Mouse (Mus musculus): Measurements from ENCODE around the gene Glo1. TPM values are rescaled to one million over a fixed set of nuclear protein-coding genes. Genes with fewer than 3 reads are reported as not detected.
A peak's percentile ranks its signal among the peaks of the same experiment; 100 is the strongest.

Glo1 gene
- total RNA-seq, 2 experiments from 2014 or later = 151 TPM

DNA sequence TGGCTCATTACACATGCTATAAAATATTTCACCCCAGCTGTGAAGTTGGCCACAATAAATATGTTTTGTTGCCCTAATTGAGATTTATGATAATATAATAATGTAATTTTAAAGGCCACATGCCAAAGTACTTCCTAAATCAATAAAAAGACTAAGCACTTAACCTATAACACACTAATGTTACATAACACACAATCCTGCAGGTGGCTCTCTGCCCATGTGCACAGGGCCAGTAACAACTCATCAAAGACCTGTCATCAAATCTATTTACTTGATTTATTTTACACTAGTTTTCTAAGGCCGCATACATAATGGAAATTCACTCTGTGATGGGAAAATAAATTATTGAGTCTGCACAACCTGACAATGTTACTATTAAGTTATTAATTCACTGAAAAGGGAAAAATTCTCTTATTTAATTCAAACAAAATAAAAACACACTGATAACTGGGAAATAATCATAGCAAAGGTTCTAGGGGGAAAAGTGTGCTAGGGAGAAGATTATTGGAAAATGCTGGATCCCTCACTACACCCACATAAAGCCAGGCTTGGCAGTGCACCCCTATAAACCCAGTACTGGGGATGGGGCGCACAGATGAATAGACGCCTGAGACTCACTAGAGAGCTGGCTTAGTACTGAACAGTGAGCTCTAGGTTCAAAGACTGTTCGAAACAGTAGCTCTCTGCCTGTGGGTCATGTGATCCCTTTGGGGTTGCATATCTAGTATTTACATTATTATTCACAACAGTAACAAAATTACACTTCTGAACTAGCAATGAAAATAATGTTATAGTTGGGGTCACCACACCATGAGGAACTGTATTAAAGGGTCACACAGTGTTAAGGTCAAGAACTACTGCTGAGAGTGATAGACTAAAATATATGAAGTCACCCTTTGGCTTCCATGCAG, 73.4 kb downstream of the Glo1 start:
- no peak for DNase-seq
- intact Hi-C loops (cut with DNase I) = no loop called here

GRCm38 (mm10) chr17:30550774-30551107, 75.9 kb downstream of the Glo1 start:
- no peak for DNase-seq
- intact Hi-C loops (cut with DNase I) = no loop called here

DNA sequence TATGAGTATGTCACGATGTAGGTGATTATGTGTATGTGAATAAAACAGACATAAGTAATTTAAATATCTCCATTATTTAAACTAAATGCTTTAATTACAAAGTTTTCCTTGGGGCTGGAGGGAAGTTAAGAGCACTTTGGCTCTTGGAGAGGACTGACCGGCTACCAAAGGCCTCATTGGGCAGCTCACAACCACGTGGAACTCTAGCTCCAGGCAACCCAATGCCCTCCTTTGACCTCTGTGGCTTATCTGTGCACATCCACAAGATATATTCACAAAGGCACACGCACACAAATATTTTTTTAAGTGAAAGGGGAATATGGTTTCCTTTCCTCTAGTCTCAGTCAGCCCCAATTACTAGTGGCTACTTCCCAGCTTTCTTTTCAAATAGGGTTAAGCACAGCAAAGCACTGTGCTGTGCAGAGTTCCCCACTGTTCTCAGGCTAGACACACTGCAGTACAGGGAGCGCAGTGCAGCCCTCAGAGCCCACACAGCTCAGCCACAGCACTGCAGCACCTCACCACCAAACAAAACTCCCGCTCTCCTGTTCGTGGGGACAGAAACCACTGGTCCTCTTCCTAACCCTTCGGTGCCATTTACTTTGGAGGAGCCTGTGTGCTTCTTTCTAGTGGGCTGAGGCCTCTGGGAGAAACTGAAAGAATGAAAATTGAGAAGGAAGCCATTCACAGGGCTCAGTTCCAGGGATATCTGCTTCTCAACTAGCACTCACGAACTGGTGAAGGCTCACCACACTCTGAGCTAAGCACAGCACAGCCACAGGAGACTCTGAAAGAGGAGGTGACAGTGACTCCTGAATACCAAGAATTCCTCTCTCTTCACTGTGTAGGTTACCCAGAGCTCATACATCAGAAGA, 76.5 kb downstream of the Glo1 start:
- intact Hi-C loops (cut with DNase I) = no loop called here
- DNase-seq = no peak

GRCm38 (mm10) chr17:30539098-30539497, 87.6 kb downstream of the Glo1 start:
- intact Hi-C loops (cut with DNase I) = no loop called here
- peak in 1 of 2 experiments; percentile 27 for DNase-seq

GRCm38 (mm10) chr17:30536651-30537050, 90.0 kb downstream of the Glo1 start:
- intact Hi-C loops (cut with DNase I) = no loop called here

More at GRCm38 (mm10) chr17:30536651-30537050, 90.0 kb downstream of the Glo1 start:
- DNase-seq = no peak

Other genes with a start within 250 kb of the Glo1 start
- 10 to 100 TPM; 10.1 to 10.7 TPM for gene Btbd9, start 50.4 kb downstream of the Glo1 start, total RNA-seq (2021)
- under 1 TPM; 0.22 to 0.74 TPM for gene Dnah8, start 2.5 kb downstream of the Glo1 start, total RNA-seq (2021)